Mouse (Mus musculus) intestine, embryonic 16.5 days (tissue): Measurements from ENCODE around the gene Pde4dip. TPM values are rescaled to one million over a fixed set of nuclear protein-coding genes. Genes with fewer than 3 reads are reported as not detected.
A peak's percentile ranks its signal among the peaks of the same experiment; 100 is the strongest.

Experiments
- ATAC-seq: fragments of 200-750 bp; cut with Nextera tagmentation; 2 replicates; pipeline ENCODE4 v1.8.0; 2017; ENCODE audit warnings: moderate TSS enrichment, moderate library complexity
- H3K27ac ChIP-seq: fragments of 300-500 bp; sonication (generic); 2 replicates; pipeline ENCODE4 v1.5.1; 2014; ENCODE audit warnings: mild to moderate bottlenecking, low read length
- H3K27me3 ChIP-seq: fragments of 300-500 bp; sonication (generic); replicated peaks from 2 replicates; pipeline ENCODE4 v1.6.1; 2014; ENCODE audit warnings: low read length, control low read depth, mixed read lengths; ENCODE audit not compliant: control insufficient read depth, insufficient read depth
- H3K36me3 ChIP-seq: fragments of 300-500 bp; sonication (generic); 2 replicates; pipeline ENCODE4 v1.6.1; 2014; ENCODE audit warnings: low read length, control low read depth; ENCODE audit not compliant: control insufficient read depth, insufficient read depth
- H3K4me1 ChIP-seq: fragments of 300-500 bp; sonication (generic); 2 replicates; pipeline ENCODE4 v1.6.1; 2014; ENCODE audit warnings: low read length, control low read depth, mixed read lengths; ENCODE audit not compliant: control insufficient read depth, insufficient read depth
- H3K4me2 ChIP-seq: fragments of 300-500 bp; sonication (generic); 2 replicates; pipeline ENCODE4 v1.6.1; 2014; ENCODE audit warnings: low read depth, low read length, control low read depth
- H3K4me3 ChIP-seq: fragments of 300-500 bp; sonication (generic); 2 replicates; pipeline ENCODE4 v1.5.1; 2014; ENCODE audit warnings: mild to moderate bottlenecking, low read length
- H3K9ac ChIP-seq: fragments of 300-500 bp; sonication (generic); 2 replicates; pipeline ENCODE4 v1.6.1; 2014; ENCODE audit warnings: low read depth, low read length
- H3K9me3 ChIP-seq: fragments of 300-500 bp; sonication (generic); 2 replicates; pipeline ENCODE4 v1.6.1; 2016; ENCODE audit warnings: low read length, control low read depth; ENCODE audit not compliant: control insufficient read depth
- WGBS: fragments of 180-500 bp; shearing (Covaris S2); extraction: QIAGEN DNeasy Blood & Tissue Kit; methylation state at CpG from one replicate; pipeline ENCODE4 v1.1.7; 2014; 5-methylcytosine and 5-hydroxymethylcytosine counted together
- polyA plus RNA-seq: library from polyadenylated mRNA; unstranded; fragments of >200 nt; fragmentation: Nextera tagmentation; extraction: Ambion mirVana; gene quantifications from 2 replicates; pipeline ENCODE4 v1.2.1, GENCODE M21; 2015

The Pde4dip gene
- polyA plus RNA-seq, 1 experiment from 2014 or later = 20.2 TPM

DNA sequence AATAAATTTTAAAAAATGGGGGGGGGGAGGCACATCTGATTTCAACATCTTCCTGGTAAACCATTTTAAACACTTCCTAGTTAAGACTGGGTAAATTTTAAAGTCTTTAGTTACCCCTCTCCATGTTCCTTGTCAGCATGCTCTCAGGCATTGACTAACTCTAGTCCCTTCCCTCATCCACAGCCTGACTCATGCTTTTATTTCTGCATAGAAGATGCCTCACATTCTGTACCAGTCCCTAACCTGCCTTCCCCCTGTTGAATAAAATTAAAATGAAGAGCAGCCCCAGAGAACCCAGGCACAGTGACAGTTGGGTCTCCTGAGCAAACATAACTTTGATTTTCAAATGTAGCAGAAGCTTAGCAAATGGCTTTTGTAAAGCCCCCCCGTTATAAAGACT, 53.9 kb downstream of the Pde4dip start:
- no peaks in the 10 kb centered on the region for H3K4me1 ChIP-seq
- no peaks in the 10 kb centered on the region for H3K36me3 ChIP-seq
- H3K27me3 ChIP-seq = no peaks in the 10 kb centered on the region
- WGBS = 26% methylated on average over 1 of the region's 1 CpGs
- no peak overlapping the region for H3K27ac ChIP-seq
- no peak overlapping the region for H3K4me2 ChIP-seq
- ATAC-seq = no peak
- no peak overlapping the region for H3K4me3 ChIP-seq
- H3K9ac ChIP-seq = no peak overlapping the region
- no peaks in the 10 kb centered on the region for H3K9me3 ChIP-seq

DNA sequence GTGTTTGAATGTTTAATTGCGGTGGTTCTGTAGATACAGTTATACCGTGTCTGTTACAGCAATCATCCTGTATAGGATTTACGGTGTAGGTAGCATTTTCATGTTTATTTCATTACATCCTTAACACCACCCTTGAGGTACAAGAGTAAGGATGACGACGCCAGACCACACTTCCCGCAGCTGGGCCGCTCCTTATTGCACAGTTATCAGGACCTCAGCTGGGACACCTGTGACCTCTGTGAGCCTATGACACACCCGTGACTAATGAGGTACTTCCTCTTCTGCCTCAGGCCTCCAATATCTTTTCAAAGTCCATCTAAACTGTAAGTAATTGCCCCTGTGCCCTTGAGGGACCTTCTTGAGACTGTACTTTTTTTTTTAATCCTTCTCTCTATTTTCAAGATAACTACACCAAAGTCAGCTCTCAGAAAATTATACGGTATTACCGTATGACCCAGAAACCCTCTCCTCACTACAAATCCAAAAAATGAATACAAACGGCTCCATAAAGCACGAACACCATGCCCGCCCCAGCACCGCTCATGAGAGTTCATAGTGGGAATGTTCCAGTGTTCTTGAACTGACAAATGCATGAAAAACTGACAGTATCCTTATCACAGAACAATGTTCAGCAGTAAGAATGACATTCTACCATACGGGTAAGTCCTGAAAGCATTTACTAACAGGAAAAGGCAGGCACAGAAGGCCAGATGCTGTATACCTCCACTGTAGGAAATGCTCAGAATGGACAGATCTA, 56.8 kb downstream of the Pde4dip start:
- Histone ChIP-seq H3K4me1 (no peaks in the 10 kb centered on the region), H3K4me3 (no peak overlapping the region), H3K9ac (no peak overlapping the region), H3K36me3 (no peaks in the 10 kb centered on the region), H3K27me3 (no peaks in the 10 kb centered on the region), H3K9me3 (no peaks in the 10 kb centered on the region), H3K4me2 (no peak overlapping the region), H3K27ac (peak overlapping the region; percentile 66; the same call in 1 of the 2 replicates)
- WGBS = 65% methylated on average over 15 of the region's 15 CpGs
- ATAC-seq = peak; percentile 99

DNA sequence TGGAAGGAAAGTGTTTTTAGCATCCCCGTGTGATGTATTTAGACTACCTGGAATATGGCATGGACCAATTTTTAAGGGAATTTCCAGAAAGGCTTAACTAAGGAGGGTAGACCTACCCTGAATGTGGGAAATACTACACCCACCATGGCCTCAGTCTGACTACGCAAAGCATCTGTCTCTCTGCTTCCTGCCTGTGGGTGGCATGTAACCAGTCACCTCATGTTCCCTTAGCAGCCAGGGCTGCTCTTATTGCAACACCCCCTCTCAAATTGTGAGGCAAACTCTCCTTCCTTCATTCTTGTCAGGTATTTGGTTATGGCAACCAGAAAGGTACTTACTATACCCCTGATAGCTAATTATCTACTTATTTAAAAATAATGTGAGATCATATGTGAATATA, 57.9 kb downstream of the Pde4dip start:
- ATAC-seq = no peak
- no peaks in the 10 kb centered on the region for H3K27me3 ChIP-seq
- no peaks in the 10 kb centered on the region for H3K36me3 ChIP-seq
- no peaks in the 10 kb centered on the region for H3K4me1 ChIP-seq
- no peak overlapping the region for H3K9ac ChIP-seq
- H3K9me3 ChIP-seq = no peaks in the 10 kb centered on the region
- WGBS = 72% methylated on average over 2 of the region's 2 CpGs
- H3K27ac ChIP-seq = no peak overlapping the region
- H3K4me3 ChIP-seq = no peak overlapping the region
- H3K4me2 ChIP-seq = no peak overlapping the region

DNA sequence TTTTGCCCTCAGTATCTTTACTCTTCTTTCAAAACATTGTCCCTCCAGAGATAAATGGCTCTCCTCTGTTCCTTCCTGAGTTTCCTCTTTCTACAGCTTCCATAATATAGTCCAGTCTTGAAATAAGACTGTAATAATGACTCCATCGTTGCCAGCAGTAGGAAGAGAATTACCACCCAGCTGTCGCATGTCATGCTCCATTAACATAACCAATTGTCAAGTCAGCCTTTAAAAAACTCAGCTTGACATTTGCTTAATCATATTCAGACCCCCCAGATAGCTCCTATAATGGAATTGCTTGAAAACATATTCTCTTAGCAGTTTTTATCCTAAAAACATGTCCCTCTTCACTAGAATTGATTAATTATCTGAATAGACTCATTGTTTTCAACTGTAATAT, 58.4 kb downstream of the Pde4dip start:
- Histone ChIP-seq H3K9ac (no peak overlapping the region), H3K4me3 (no peak overlapping the region), H3K27me3 (no peaks in the 10 kb centered on the region), H3K27ac (no peak overlapping the region), H3K36me3 (no peaks in the 10 kb centered on the region), H3K4me1 (no peaks in the 10 kb centered on the region), H3K4me2 (no peak overlapping the region), H3K9me3 (no peaks in the 10 kb centered on the region)
- WGBS = 53% methylated on average over 2 of the region's 2 CpGs
- no peak for ATAC-seq

DNA sequence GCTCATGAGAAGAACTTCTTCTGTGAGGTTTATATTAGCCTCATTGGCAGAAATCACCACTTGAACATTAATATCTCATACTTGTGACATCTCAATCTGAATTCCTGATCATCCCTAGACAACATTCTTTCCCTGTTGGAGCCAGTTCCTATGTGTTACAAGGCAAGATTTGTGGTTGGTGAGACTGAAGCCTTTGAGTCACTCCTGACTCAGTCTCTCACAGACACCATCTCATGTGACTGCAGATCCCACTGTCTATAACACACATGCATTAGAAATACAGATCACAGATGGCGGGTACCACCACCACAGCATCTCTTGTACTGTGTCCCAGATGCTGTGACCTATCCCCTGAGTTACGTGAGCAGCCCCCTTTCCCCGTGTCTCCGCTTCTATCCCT, 60.2 kb downstream of the Pde4dip start:
- Histone ChIP-seq H3K27ac (no peak overlapping the region), H3K27me3 (no peaks in the 10 kb centered on the region), H3K4me2 (no peak overlapping the region), H3K9me3 (no peaks in the 10 kb centered on the region), H3K36me3 (no peaks in the 10 kb centered on the region), H3K9ac (no peak overlapping the region), H3K4me3 (no peak overlapping the region), H3K4me1 (peaks cover 3% of the 10 kb centered on the region; the same call in 1 of the 2 replicates)
- no peak for ATAC-seq
- WGBS = 94% methylated on average over 4 of the region's 4 CpGs

DNA sequence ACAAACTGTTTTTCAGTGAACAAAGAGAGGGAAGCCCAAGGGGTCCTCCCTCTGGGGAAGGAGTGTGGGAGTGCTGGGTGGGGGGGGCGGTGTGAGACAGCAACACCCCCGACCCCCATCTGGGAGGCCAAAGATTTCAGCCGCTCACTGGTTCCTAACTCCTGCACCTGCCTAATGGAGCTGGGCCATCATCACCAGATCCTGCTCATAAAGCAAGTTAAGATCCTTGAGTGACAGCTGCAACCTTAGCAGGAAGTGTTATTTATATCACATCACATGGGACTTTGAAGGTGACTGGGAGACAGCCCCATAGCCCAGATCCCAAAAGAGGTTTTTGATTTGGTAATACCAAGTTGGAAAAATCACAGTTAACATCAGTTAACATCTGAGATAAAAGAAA, 63.3 kb downstream of the Pde4dip start:
- H3K4me1 ChIP-seq = peaks cover 3% of the 10 kb centered on the region; the same call in 1 of the 2 replicates
- H3K4me2 ChIP-seq = no peak overlapping the region
- no peaks in the 10 kb centered on the region for H3K27me3 ChIP-seq
- 23% methylated on average over 3 of the region's 3 CpGs for WGBS
- H3K36me3 ChIP-seq = no peaks in the 10 kb centered on the region
- no peak for ATAC-seq
- no peak overlapping the region for H3K4me3 ChIP-seq
- H3K27ac ChIP-seq = no peak overlapping the region
- no peak overlapping the region for H3K9ac ChIP-seq
- H3K9me3 ChIP-seq = no peaks in the 10 kb centered on the region

DNA sequence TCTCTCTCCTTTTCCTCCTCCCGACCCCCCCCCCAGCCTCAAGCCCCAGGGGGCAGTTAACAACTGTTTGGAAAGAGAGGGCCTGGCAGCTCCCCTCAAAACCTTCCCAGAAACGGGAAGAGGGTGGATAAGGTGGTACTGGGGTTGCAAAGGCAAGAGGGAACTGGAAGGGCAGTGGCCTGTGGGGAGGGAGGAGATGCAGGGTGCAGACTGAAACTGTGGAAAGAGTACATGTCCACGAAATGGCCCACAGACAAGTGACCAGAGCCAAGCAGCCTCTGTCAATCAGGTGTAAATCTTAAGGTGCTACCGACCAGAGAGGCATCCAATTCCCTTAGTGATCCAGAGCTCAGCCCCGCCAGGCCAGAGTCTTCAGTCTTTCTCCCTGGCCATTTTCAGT, 63.8 kb downstream of the Pde4dip start:
- Histone ChIP-seq H3K4me3 (peak overlapping the region; percentile 53), H3K36me3 (no peaks in the 10 kb centered on the region), H3K4me1 (peaks cover 3% of the 10 kb centered on the region; the same call in 1 of the 2 replicates), H3K4me2 (peak overlapping the region; percentile 91), H3K9me3 (no peaks in the 10 kb centered on the region), H3K27me3 (no peaks in the 10 kb centered on the region), H3K27ac (no peak overlapping the region), H3K9ac (peak overlapping the region; percentile 31; the same call in 1 of the 2 replicates)
- ATAC-seq = peak; percentile 26; the same call in 1 of the 2 replicates
- WGBS = 17% methylated on average over 4 of the region's 5 CpGs

DNA sequence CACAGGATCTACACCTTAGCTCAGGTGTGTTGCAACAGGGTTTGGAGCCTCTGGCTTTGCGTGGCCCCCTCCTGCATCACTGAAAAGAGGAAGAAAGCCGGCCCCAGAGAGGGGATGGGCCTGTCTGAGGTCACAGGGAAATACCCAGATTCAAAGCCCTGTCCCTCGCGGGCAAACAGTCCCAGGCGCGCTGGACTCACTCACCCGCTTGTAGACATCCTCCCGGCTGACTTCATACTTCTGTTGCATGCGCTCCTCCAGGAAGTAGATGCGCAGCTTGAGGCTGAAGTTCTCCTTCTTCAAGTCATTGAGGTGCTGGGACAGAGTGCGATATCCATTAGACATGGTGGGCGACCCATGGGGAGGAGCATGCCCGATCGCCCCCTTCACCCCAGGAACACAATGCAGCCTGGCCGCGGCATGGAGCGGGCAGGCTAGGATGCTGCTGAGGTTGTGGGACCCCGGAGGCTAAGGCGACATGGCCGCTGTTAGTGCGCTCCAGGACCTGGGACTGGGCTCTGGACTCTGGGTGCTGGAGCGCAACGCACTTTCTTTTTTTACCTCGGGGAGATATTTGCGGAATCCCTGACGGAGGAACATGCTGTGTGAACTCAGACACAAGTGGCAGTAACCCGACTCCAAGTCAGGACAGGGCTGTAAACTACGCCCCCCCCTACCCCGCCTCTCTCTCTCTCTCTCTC, 64.3 kb downstream of the Pde4dip start:
- WGBS = under 1% methylated on average over 29 of the region's 29 CpGs
- Histone ChIP-seq H3K4me3 (peak overlapping the region; percentile 53), H3K27me3 (no peaks in the 10 kb centered on the region), H3K4me2 (peak overlapping the region; percentile 91), H3K9ac (peak overlapping the region; percentile 73), H3K36me3 (no peaks in the 10 kb centered on the region), H3K9me3 (no peaks in the 10 kb centered on the region), H3K4me1 (peaks cover 3% of the 10 kb centered on the region; the same call in 1 of the 2 replicates), H3K27ac (no peak overlapping the region)
- ATAC-seq = peak; percentile 79

DNA sequence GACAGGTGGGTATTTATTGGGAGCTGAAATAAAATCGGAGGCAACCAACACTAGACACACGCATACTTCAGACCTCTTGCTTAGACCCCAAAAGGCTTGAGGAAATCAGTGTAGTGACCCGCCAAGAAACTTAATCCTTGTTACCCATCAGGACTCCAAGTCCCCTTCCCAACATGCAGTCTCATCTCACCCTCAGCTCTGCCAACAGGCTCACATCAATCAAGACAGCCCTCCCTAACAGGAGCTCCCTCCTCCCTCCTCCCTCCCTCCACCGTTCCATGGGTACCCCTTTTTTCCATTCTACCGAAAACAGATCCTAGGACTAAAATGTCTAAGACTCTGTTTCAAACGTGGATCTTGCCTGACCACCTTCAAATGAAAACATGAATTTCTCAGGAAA, 65.1 kb downstream of the Pde4dip start:
- no peaks in the 10 kb centered on the region for H3K27me3 ChIP-seq
- H3K9ac ChIP-seq = no peak overlapping the region
- no peaks in the 10 kb centered on the region for H3K9me3 ChIP-seq
- no peak overlapping the region for H3K4me2 ChIP-seq
- H3K4me3 ChIP-seq = no peak overlapping the region
- WGBS = 32% methylated on average over 6 of the region's 6 CpGs
- peaks cover 7% of the 10 kb centered on the region for H3K4me1 ChIP-seq
- no peak overlapping the region for H3K27ac ChIP-seq
- no peaks in the 10 kb centered on the region for H3K36me3 ChIP-seq
- ATAC-seq = no peak
